Mouse (Mus musculus) E14TG2a.4 (cell line): Measurements from ENCODE around the gene Izumo4.

Experiments
- CTCF ChIP-seq: conservative IDR thresholded peaks from 2 replicates; pipeline ENCODE4 v1.5.1; 2014; ENCODE audit warnings: low read length
- NANOG ChIP-seq: IDR thresholded peaks from 2 replicates; pipeline ENCODE4 v1.6.1; 2014; ENCODE audit warnings: borderline replicate concordance, low read length, mixed read lengths
- POU5F1 ChIP-seq: IDR thresholded peaks from 2 replicates; pipeline ENCODE4 v1.6.1; 2014; ENCODE audit warnings: low read length, borderline replicate concordance

- TF ChIP-seq CTCF (no peak), NANOG (no peak), POU5F1 (no peak)
Measured at GRCm38 (mm10) chr10:80656130-80656862, 45.7 kb upstream of the Izumo4 start.
